Mouse (Mus musculus): ENCODE measurements around the gene Ptpra.
"Not testable (repeated sequence)": the region's sequence is repeated elsewhere in the genome, so short reads cannot be mapped to it uniquely, and the experiment has no call there.

Ptpra gene

GRCm38 (mm10) chr2:130564063-130564462 lies 114.0 kb downstream of the Ptpra start:
- DNase-seq: no peak

- peak; percentile 51 for DNase-seq
These were observed 114.9 kb downstream of the Ptpra start for GRCm38 (mm10) chr2:130564983-130565382.

GRCm38 (mm10) chr2:130568921-130569320 lies 118.8 kb downstream of the Ptpra start:
- no peak for DNase-seq

- no peak for DNase-seq
These were observed 119.8 kb downstream of the Ptpra start for GRCm38 (mm10) chr2:130569926-130570325.

GRCm38 (mm10) chr2:130574960-130575359 lies 124.9 kb downstream of the Ptpra start:
- DNase-seq: no peak

GRCm38 (mm10) chr2:130575873-130576272 lies 125.8 kb downstream of the Ptpra start, which contains the start of gene Oxt:
Gene Oxt, plus strand, starts transcription at chr2:130576173.
- no peak for DNase-seq

- DNase-seq: not testable (repeated sequence)
These were observed 126.5 kb downstream of the Ptpra start for GRCm38 (mm10) chr2:130576564-130576963.

- no peak for DNase-seq
These were observed 126.9 kb downstream of the Ptpra start for GRCm38 (mm10) chr2:130577021-130577420.

GRCm38 (mm10) chr2:130577632-130578031 lies 127.6 kb downstream of the Ptpra start:
- no peak for DNase-seq

GRCm38 (mm10) chr2:130578148-130578547 lies 128.1 kb downstream of the Ptpra start:
- peak; percentile 48 for DNase-seq

GRCm38 (mm10) chr2:130579791-130580190 lies 129.7 kb downstream of the Ptpra start:
- no peak for DNase-seq

- no peak for DNase-seq
These were observed 131.1 kb downstream of the Ptpra start for GRCm38 (mm10) chr2:130581201-130581600.

- no peak for DNase-seq
These were observed 132.5 kb downstream of the Ptpra start, which contains the start of gene Avp for GRCm38 (mm10) chr2:130582552-130582951. Gene Avp, minus strand, starts transcription at chr2:130582554.

GRCm38 (mm10) chr2:130583902-130584560 lies 134.0 kb downstream of the Ptpra start:
- DNase-seq: no peak

GRCm38 (mm10) chr2:130586016-130586415 lies 135.9 kb downstream of the Ptpra start:
- DNase-seq: peak; percentile 42

GRCm38 (mm10) chr2:130588373-130588772 lies 138.3 kb downstream of the Ptpra start:
- DNase-seq: no peak

GRCm38 (mm10) chr2:130589157-130589556 lies 139.1 kb downstream of the Ptpra start:
- no peak for DNase-seq

GRCm38 (mm10) chr2:130589761-130590160 lies 139.7 kb downstream of the Ptpra start:
- no peak for DNase-seq

- no peak for DNase-seq
These were observed 140.9 kb downstream of the Ptpra start for GRCm38 (mm10) chr2:130591016-130591415.

- no peak for DNase-seq
These were observed 145.5 kb downstream of the Ptpra start for GRCm38 (mm10) chr2:130595596-130595995.

- peak; percentile 48 for DNase-seq
These were observed 147.5 kb downstream of the Ptpra start for GRCm38 (mm10) chr2:130597601-130598010.

GRCm38 (mm10) chr2:130598399-130598798 lies 148.3 kb downstream of the Ptpra start:
- DNase-seq: no peak

- DNase-seq: no peak
These were observed 152.1 kb downstream of the Ptpra start for GRCm38 (mm10) chr2:130602195-130602594.
